Mouse (Mus musculus): ENCODE measurements around the gene 4930469K13Rik. TPM values are rescaled to one million over a fixed set of nuclear protein-coding genes. Genes with fewer than 3 reads are reported as not detected.

The 4930469K13Rik gene
- polyA plus RNA-seq, 1 experiment from 2014 or later, result not detected

GRCm38 (mm10) chr11:34072309-34072708, 26.0 kb downstream of the 4930469K13Rik start:
- no peak for DNase-seq
- H3K36me3 ChIP-seq (ENCODE audit: control insufficient read depth, insufficient read depth, low read length), result no peaks in the 10 kb centered on the region
- no peak overlapping the region for H3K9ac ChIP-seq (replicated peaks; ENCODE audit: low read length)
- WGBS, result 81% methylated on average over 4 of the region's 4 CpGs
- no peak for ATAC-seq (ENCODE audit: low FRiP score, low TSS enrichment)
- no peaks in the 10 kb centered on the region for H3K27me3 ChIP-seq (ENCODE audit: control insufficient read depth, insufficient read depth, low read length)
- no peaks in the 10 kb centered on the region for H3K9me3 ChIP-seq (ENCODE audit: control insufficient read depth, low read length)
- no peak overlapping the region for H3K4me2 ChIP-seq (ENCODE audit: low read length)
- H3K27ac ChIP-seq (replicated peaks; ENCODE audit: low read depth, low read length), result no peak overlapping the region
- H3K4me3 ChIP-seq (replicated peaks; ENCODE audit: low read depth, low read length), result no peak overlapping the region
- no peaks in the 10 kb centered on the region for H3K4me1 ChIP-seq (ENCODE audit: control insufficient read depth, insufficient read depth, low read length)

- Histone ChIP-seq H3K9ac (replicated peaks; ENCODE audit: low read length) (no peak overlapping the region), H3K27me3 (ENCODE audit: control insufficient read depth, insufficient read depth, low read length) (no peaks in the 10 kb centered on the region), H3K36me3 (ENCODE audit: control insufficient read depth, insufficient read depth, low read length) (no peaks in the 10 kb centered on the region), H3K4me2 (ENCODE audit: low read length) (no peak overlapping the region), H3K9me3 (ENCODE audit: control insufficient read depth, low read length) (no peaks in the 10 kb centered on the region), H3K4me3 (replicated peaks; ENCODE audit: low read depth, low read length) (no peak overlapping the region), H3K27ac (replicated peaks; ENCODE audit: low read depth, low read length) (no peak overlapping the region), H3K4me1 (ENCODE audit: control insufficient read depth, insufficient read depth, low read length) (no peaks in the 10 kb centered on the region)
- DNase-seq, result no peak
- ATAC-seq (ENCODE audit: low FRiP score, low TSS enrichment), result no peak
Measured at GRCm38 (mm10) chr11:34070596-34070995, 27.8 kb downstream of the 4930469K13Rik start.

GRCm38 (mm10) chr11:34063702-34064485, 34.5 kb downstream of the 4930469K13Rik start:
- 63% methylated on average over 5 of the region's 5 CpGs for WGBS
- no peak for ATAC-seq (ENCODE audit: low FRiP score, low TSS enrichment)
- no peaks in the 10 kb centered on the region for H3K27me3 ChIP-seq (ENCODE audit: control insufficient read depth, insufficient read depth, low read length)

GRCm38 (mm10) chr11:34063257-34063656, 35.1 kb downstream of the 4930469K13Rik start:
- WGBS, result 75% methylated on average over 2 of the region's 2 CpGs
- no peak for ATAC-seq (ENCODE audit: low FRiP score, low TSS enrichment)
- Histone ChIP-seq H3K4me1 (ENCODE audit: control insufficient read depth, insufficient read depth, low read length) (no peaks in the 10 kb centered on the region), H3K4me3 (replicated peaks; ENCODE audit: low read depth, low read length) (no peak overlapping the region), H3K4me2 (ENCODE audit: low read length) (no peak overlapping the region), H3K27me3 (ENCODE audit: control insufficient read depth, insufficient read depth, low read length) (no peaks in the 10 kb centered on the region), H3K36me3 (ENCODE audit: control insufficient read depth, insufficient read depth, low read length) (no peaks in the 10 kb centered on the region), H3K9me3 (ENCODE audit: control insufficient read depth, low read length) (no peaks in the 10 kb centered on the region), H3K27ac (replicated peaks; ENCODE audit: low read depth, low read length) (no peak overlapping the region), H3K9ac (replicated peaks; ENCODE audit: low read length) (no peak overlapping the region)
- no peak for DNase-seq

More at GRCm38 (mm10) chr11:34063702-34064485, 34.5 kb downstream of the 4930469K13Rik start:
- no peak overlapping the region for H3K4me3 ChIP-seq (replicated peaks; ENCODE audit: low read depth, low read length)
- no peak overlapping the region for H3K4me2 ChIP-seq (ENCODE audit: low read length)
- DNase-seq, result no peak
- H3K9me3 ChIP-seq (ENCODE audit: control insufficient read depth, low read length), result no peaks in the 10 kb centered on the region
- no peaks in the 10 kb centered on the region for H3K36me3 ChIP-seq (ENCODE audit: control insufficient read depth, insufficient read depth, low read length)
- no peak overlapping the region for H3K9ac ChIP-seq (replicated peaks; ENCODE audit: low read length)
- no peaks in the 10 kb centered on the region for H3K4me1 ChIP-seq (ENCODE audit: control insufficient read depth, insufficient read depth, low read length)
- H3K27ac ChIP-seq (replicated peaks; ENCODE audit: low read depth, low read length), result no peak overlapping the region

- H3K36me3 ChIP-seq (ENCODE audit: control insufficient read depth, insufficient read depth, low read length), result no peaks in the 10 kb centered on the region
- 69% methylated on average over 6 of the region's 6 CpGs for WGBS
- no peak for ATAC-seq (ENCODE audit: low FRiP score, low TSS enrichment)
- no peak overlapping the region for H3K9ac ChIP-seq (replicated peaks; ENCODE audit: low read length)
- DNase-seq, result no peak
- no peak overlapping the region for H3K4me2 ChIP-seq (ENCODE audit: low read length)
- H3K4me3 ChIP-seq (replicated peaks; ENCODE audit: low read depth, low read length), result no peak overlapping the region
- no peaks in the 10 kb centered on the region for H3K4me1 ChIP-seq (ENCODE audit: control insufficient read depth, insufficient read depth, low read length)
- H3K27me3 ChIP-seq (ENCODE audit: control insufficient read depth, insufficient read depth, low read length), result no peaks in the 10 kb centered on the region
- no peaks in the 10 kb centered on the region for H3K9me3 ChIP-seq (ENCODE audit: control insufficient read depth, low read length)
- no peak overlapping the region for H3K27ac ChIP-seq (replicated peaks; ENCODE audit: low read depth, low read length)
Measured at GRCm38 (mm10) chr11:34061740-34062139, 36.6 kb downstream of the 4930469K13Rik start.

GRCm38 (mm10) chr11:34058960-34059359, 39.4 kb downstream of the 4930469K13Rik start:
- Histone ChIP-seq H3K27ac (replicated peaks; ENCODE audit: low read depth, low read length) (no peak overlapping the region), H3K4me3 (replicated peaks; ENCODE audit: low read depth, low read length) (no peak overlapping the region), H3K4me2 (ENCODE audit: low read length) (no peak overlapping the region), H3K4me1 (ENCODE audit: control insufficient read depth, insufficient read depth, low read length) (no peaks in the 10 kb centered on the region), H3K9me3 (ENCODE audit: control insufficient read depth, low read length) (no peaks in the 10 kb centered on the region), H3K36me3 (ENCODE audit: control insufficient read depth, insufficient read depth, low read length) (no peaks in the 10 kb centered on the region), H3K9ac (replicated peaks; ENCODE audit: low read length) (no peak overlapping the region), H3K27me3 (ENCODE audit: control insufficient read depth, insufficient read depth, low read length) (no peaks in the 10 kb centered on the region)
- ATAC-seq (ENCODE audit: low FRiP score, low TSS enrichment) (no peak), DNase-seq (no peak)
- WGBS, result 94% methylated on average over 6 of the region's 6 CpGs

GRCm38 (mm10) chr11:34058332-34058731, 40.0 kb downstream of the 4930469K13Rik start:
- ATAC-seq (ENCODE audit: low FRiP score, low TSS enrichment) (no peak), DNase-seq (no peak)
- no peak overlapping the region for H3K9ac ChIP-seq (replicated peaks; ENCODE audit: low read length)
- H3K36me3 ChIP-seq (ENCODE audit: control insufficient read depth, insufficient read depth, low read length), result no peaks in the 10 kb centered on the region
- no peak overlapping the region for H3K27ac ChIP-seq (replicated peaks; ENCODE audit: low read depth, low read length)
- H3K27me3 ChIP-seq (ENCODE audit: control insufficient read depth, insufficient read depth, low read length), result no peaks in the 10 kb centered on the region
- H3K4me2 ChIP-seq (ENCODE audit: low read length), result no peak overlapping the region
- H3K9me3 ChIP-seq (ENCODE audit: control insufficient read depth, low read length), result no peaks in the 10 kb centered on the region
- H3K4me3 ChIP-seq (replicated peaks; ENCODE audit: low read depth, low read length), result no peak overlapping the region
- no peaks in the 10 kb centered on the region for H3K4me1 ChIP-seq (ENCODE audit: control insufficient read depth, insufficient read depth, low read length)

- no peak for ATAC-seq (ENCODE audit: low FRiP score, low TSS enrichment)
Measured at GRCm38 (mm10) chr11:34056715-34057114, 41.6 kb downstream of the 4930469K13Rik start.

GRCm38 (mm10) chr11:34054031-34054727, 44.2 kb downstream of the 4930469K13Rik start:
- Histone ChIP-seq H3K4me3 (replicated peaks; ENCODE audit: low read depth, low read length) (no peak overlapping the region), H3K27ac (replicated peaks; ENCODE audit: low read depth, low read length) (no peak overlapping the region), H3K9ac (replicated peaks; ENCODE audit: low read length) (no peak overlapping the region), H3K4me1 (ENCODE audit: control insufficient read depth, insufficient read depth, low read length) (no peaks in the 10 kb centered on the region), H3K4me2 (ENCODE audit: low read length) (no peak overlapping the region), H3K9me3 (ENCODE audit: control insufficient read depth, low read length) (no peaks in the 10 kb centered on the region), H3K36me3 (ENCODE audit: control insufficient read depth, insufficient read depth, low read length) (no peaks in the 10 kb centered on the region), H3K27me3 (ENCODE audit: control insufficient read depth, insufficient read depth, low read length) (no peaks in the 10 kb centered on the region)
- ATAC-seq (ENCODE audit: low FRiP score, low TSS enrichment), result no peak
- DNase-seq, result no peak
- 77% methylated on average over 7 of the region's 7 CpGs for whole genome bisulfite sequencing

More at GRCm38 (mm10) chr11:34056715-34057114, 41.6 kb downstream of the 4930469K13Rik start:
- H3K27ac ChIP-seq (replicated peaks; ENCODE audit: low read depth, low read length), result no peak overlapping the region
- H3K27me3 ChIP-seq (ENCODE audit: control insufficient read depth, insufficient read depth, low read length), result no peaks in the 10 kb centered on the region
- no peak overlapping the region for H3K9ac ChIP-seq (replicated peaks; ENCODE audit: low read length)
- 83% methylated on average over 1 of the region's 1 CpGs for WGBS
- H3K36me3 ChIP-seq (ENCODE audit: control insufficient read depth, insufficient read depth, low read length), result no peaks in the 10 kb centered on the region
- H3K4me1 ChIP-seq (ENCODE audit: control insufficient read depth, insufficient read depth, low read length), result no peaks in the 10 kb centered on the region
- no peak for DNase-seq
- no peak overlapping the region for H3K4me2 ChIP-seq (ENCODE audit: low read length)
- no peak overlapping the region for H3K4me3 ChIP-seq (replicated peaks; ENCODE audit: low read depth, low read length)
- no peaks in the 10 kb centered on the region for H3K9me3 ChIP-seq (ENCODE audit: control insufficient read depth, low read length)
